Mouse (Mus musculus) neural tube, embryonic 14.5 days (tissue): Measurements from ENCODE around the gene Hcrt. TPM values are rescaled to one million over a fixed set of nuclear protein-coding genes. Genes with fewer than 3 reads are reported as not detected.
"Not testable (repeated sequence)": the region's sequence is repeated elsewhere in the genome, so short reads cannot be mapped to it uniquely, and the experiment has no call there.

Experiments
- ATAC-seq: fragments of 200-750 bp; cut with Nextera tagmentation; 2 replicates; pipeline ENCODE4 v1.8.0; 2017; ENCODE audit warnings: low read depth, mild to moderate bottlenecking, moderate TSS enrichment, moderate library complexity
- H3K27ac ChIP-seq: fragments of 300-500 bp; sonication (generic); 2 replicates; pipeline ENCODE4 v1.5.1; 2014; ENCODE audit warnings: low read depth, mild to moderate bottlenecking, control low read depth, low read length, moderate library complexity, mixed read lengths
- H3K27me3 ChIP-seq: fragments of 300-500 bp; sonication (generic); 2 replicates; pipeline ENCODE4 v1.6.1; 2014; ENCODE audit warnings: low read length; ENCODE audit not compliant: control insufficient read depth, insufficient read depth
- H3K36me3 ChIP-seq: fragments of 300-500 bp; sonication (generic); 2 replicates; pipeline ENCODE4 v1.6.1; 2014; ENCODE audit warnings: low read length, mixed read lengths; ENCODE audit not compliant: control insufficient read depth, insufficient read depth
- H3K4me1 ChIP-seq: fragments of 300-500 bp; sonication (generic); 2 replicates; pipeline ENCODE4 v1.6.1; 2014; ENCODE audit warnings: low read length; ENCODE audit not compliant: control insufficient read depth, insufficient read depth
- H3K4me2 ChIP-seq: fragments of 300-500 bp; sonication (generic); 2 replicates; pipeline ENCODE4 v1.6.1; 2014; ENCODE audit warnings: mild to moderate bottlenecking, low read depth, low read length, control low read depth
- H3K4me3 ChIP-seq: fragments of 300-500 bp; sonication (generic); 2 replicates; pipeline ENCODE4 v1.5.1; 2014; ENCODE audit warnings: low read depth, low read length, control low read depth, mixed read lengths
- H3K9ac ChIP-seq: fragments of 300-500 bp; sonication (generic); replicated peaks from 2 replicates; pipeline ENCODE4 v1.6.1; 2014; ENCODE audit warnings: low read depth, mild to moderate bottlenecking, control low read depth, low read length, mixed read lengths
- H3K9me3 ChIP-seq: fragments of 300-500 bp; sonication (generic); 2 replicates; pipeline ENCODE4 v1.6.1; 2016; ENCODE audit warnings: low read length; ENCODE audit not compliant: control insufficient read depth
- WGBS: fragments of 180-500 bp; shearing (Covaris S2); extraction: QIAGEN DNeasy Blood & Tissue Kit; methylation state at CpG from one replicate; pipeline ENCODE4 v1.1.7; 2014; 5-methylcytosine and 5-hydroxymethylcytosine counted together
- polyA plus RNA-seq: library from polyadenylated mRNA; unstranded; fragments of >200 nt; fragmentation: Nextera tagmentation; extraction: Ambion mirVana; gene quantifications from 2 replicates; pipeline ENCODE4 v1.2.1, GENCODE M21; 2014

Hcrt gene
- polyA plus RNA-seq, 1 experiment from 2014 or later, result 0.51 TPM

GRCm38 (mm10) chr11:100791457-100792049 is 28.8 kb upstream of the Hcrt start:
- H3K4me3 ChIP-seq, result no peak overlapping the region
- no peaks in the 10 kb centered on the region for H3K9me3 ChIP-seq
- H3K27me3 ChIP-seq, result no peaks in the 10 kb centered on the region
- no peaks in the 10 kb centered on the region; the same call in none of the 2 replicates for H3K36me3 ChIP-seq
- 90% methylated on average over 2 of the region's 2 CpGs for WGBS
- no peaks in the 10 kb centered on the region for H3K4me1 ChIP-seq
- H3K9ac ChIP-seq, result no peak overlapping the region
- no peak overlapping the region for H3K4me2 ChIP-seq
- ATAC-seq, result no peak
- no peak overlapping the region for H3K27ac ChIP-seq

GRCm38 (mm10) chr11:100790644-100791043 is 27.9 kb upstream of the Hcrt start:
- H3K4me2 ChIP-seq, H3K27ac ChIP-seq, H3K9ac ChIP-seq, ATAC-seq, H3K36me3 ChIP-seq, H3K9me3 ChIP-seq, H3K27me3 ChIP-seq, H3K4me1 ChIP-seq, H3K4me3 ChIP-seq: not testable (repeated sequence)
- WGBS, result 91% methylated on average over 9 of the region's 9 CpGs

- ATAC-seq, result no peak
- H3K27ac ChIP-seq, result no peak overlapping the region
- H3K36me3 ChIP-seq, result no peaks in the 10 kb centered on the region; the same call in none of the 2 replicates
- no peaks in the 10 kb centered on the region for H3K27me3 ChIP-seq
- no peaks in the 10 kb centered on the region for H3K4me1 ChIP-seq
- no peak overlapping the region for H3K4me3 ChIP-seq
- H3K9me3 ChIP-seq, result no peaks in the 10 kb centered on the region
- no peak overlapping the region for H3K4me2 ChIP-seq
- H3K9ac ChIP-seq, result no peak overlapping the region
- WGBS, result 84% methylated on average over 3 of the region's 3 CpGs
Observed at GRCm38 (mm10) chr11:100789702-100790101, 27.0 kb upstream of the Hcrt start.

- H3K27ac ChIP-seq, result no peak overlapping the region
- H3K36me3 ChIP-seq, result peaks cover 11% of the 10 kb centered on the region
- H3K4me2 ChIP-seq, result no peak overlapping the region
- WGBS, result 87% methylated on average over 2 of the region's 2 CpGs
- no peaks in the 10 kb centered on the region for H3K9me3 ChIP-seq
- ATAC-seq, result no peak
- no peaks in the 10 kb centered on the region for H3K4me1 ChIP-seq
- H3K9ac ChIP-seq, result no peak overlapping the region
- H3K4me3 ChIP-seq, result no peak overlapping the region
- no peaks in the 10 kb centered on the region for H3K27me3 ChIP-seq
Observed at GRCm38 (mm10) chr11:100785774-100786173, 23.0 kb upstream of the Hcrt start.

- Histone ChIP-seq H3K9me3 (no peaks in the 10 kb centered on the region), H3K4me3 (no peak overlapping the region), H3K9ac (no peak overlapping the region), H3K4me2 (no peak overlapping the region), H3K36me3 (peaks cover 11% of the 10 kb centered on the region), H3K4me1 (no peaks in the 10 kb centered on the region), H3K27me3 (no peaks in the 10 kb centered on the region), H3K27ac (no peak overlapping the region)
- 88% methylated on average over 8 of the region's 8 CpGs for WGBS
- no peak for ATAC-seq
Observed at GRCm38 (mm10) chr11:100784286-100784685, 21.6 kb upstream of the Hcrt start.

- Histone ChIP-seq H3K27ac (no peak overlapping the region), H3K4me3 (no peak overlapping the region), H3K36me3 (peaks cover 11% of the 10 kb centered on the region), H3K4me1 (no peaks in the 10 kb centered on the region), H3K9ac (no peak overlapping the region), H3K9me3 (no peaks in the 10 kb centered on the region), H3K4me2 (no peak overlapping the region), H3K27me3 (no peaks in the 10 kb centered on the region)
- 90% methylated on average over 13 of the region's 13 CpGs for WGBS
- ATAC-seq, result no peak
Observed at GRCm38 (mm10) chr11:100782568-100782967, 19.8 kb upstream of the Hcrt start.

GRCm38 (mm10) chr11:100781763-100782475 is 19.2 kb upstream of the Hcrt start:
- no peak overlapping the region for H3K27ac ChIP-seq
- H3K36me3 ChIP-seq, result peaks cover 11% of the 10 kb centered on the region
- no peak overlapping the region for H3K9ac ChIP-seq
- no peaks in the 10 kb centered on the region for H3K9me3 ChIP-seq
- no peak for ATAC-seq
- H3K4me1 ChIP-seq, result no peaks in the 10 kb centered on the region
- WGBS, result 91% methylated on average over 15 of the region's 15 CpGs
- no peaks in the 10 kb centered on the region for H3K27me3 ChIP-seq
- H3K4me2 ChIP-seq, result no peak overlapping the region
- H3K4me3 ChIP-seq, result no peak overlapping the region

GRCm38 (mm10) chr11:100780247-100780646 is 17.5 kb upstream of the Hcrt start:
- no peak overlapping the region for H3K4me3 ChIP-seq
- H3K27ac ChIP-seq, result no peak overlapping the region
- no peaks in the 10 kb centered on the region for H3K27me3 ChIP-seq
- peaks cover 11% of the 10 kb centered on the region for H3K36me3 ChIP-seq
- no peak overlapping the region for H3K9ac ChIP-seq
- no peak for ATAC-seq
- H3K4me2 ChIP-seq, result no peak overlapping the region
- no peaks in the 10 kb centered on the region for H3K4me1 ChIP-seq
- 73% methylated on average over 8 of the region's 8 CpGs for WGBS
- H3K9me3 ChIP-seq, result no peaks in the 10 kb centered on the region

GRCm38 (mm10) chr11:100778069-100778468 is 15.3 kb upstream of the Hcrt start:
- 83% methylated on average over 3 of the region's 3 CpGs for WGBS
- Histone ChIP-seq H3K27me3 (no peaks in the 10 kb centered on the region), H3K4me1 (no peaks in the 10 kb centered on the region), H3K4me2 (no peak overlapping the region), H3K27ac (no peak overlapping the region), H3K4me3 (no peak overlapping the region), H3K36me3 (peaks cover 11% of the 10 kb centered on the region), H3K9me3 (no peaks in the 10 kb centered on the region), H3K9ac (no peak overlapping the region)
- ATAC-seq, result no peak
